Mouse (Mus musculus): ENCODE results near the gene E130311K13Rik. TPM values are rescaled to one million over a fixed set of nuclear protein-coding genes. Genes with fewer than 3 reads are reported as not detected.

E130311K13Rik gene
- polyA plus RNA-seq (2017; shearing (Covaris generic)) = 10 to 100 TPM in 2 of 3 experiments, 1 to 10 TPM in 1; 9.3 to 12.4 (median 11.0) TPM

- ATAC-seq = peak; percentile 96
These were observed at the start of gene E130311K13Rik for GRCm38 (mm10) chr3:63928878-63929859. E130311K13Rik (minus strand) TSS chr3:63929472.

- no peak for ATAC-seq
These were observed 48.6 kb upstream of the E130311K13Rik start for GRCm38 (mm10) chr3:63977895-63978294.

- ATAC-seq = peak; percentile 98
These were observed 47.0 kb upstream of the E130311K13Rik start, which contains the start of gene Gmps for GRCm38 (mm10) chr3:63975955-63976908. Gmps (plus strand) TSS chr3:63976106.

GRCm38 (mm10) chr3:63965929-63966328, 36.7 kb upstream of the E130311K13Rik start:
- ATAC-seq = no peak

- no peak for ATAC-seq
These were observed 35.6 kb upstream of the E130311K13Rik start for GRCm38 (mm10) chr3:63964922-63965249.

- ATAC-seq = peak; percentile 91
These were observed 35.0 kb upstream of the E130311K13Rik start, which contains the start of gene Slc33a1 for GRCm38 (mm10) chr3:63964100-63964921. Slc33a1 (minus strand) TSS chr3:63964768.

- peak; percentile 0 for ATAC-seq
These were observed 34.3 kb upstream of the E130311K13Rik start for GRCm38 (mm10) chr3:63963421-63964099.

- no peak for ATAC-seq
These were observed 20.6 kb upstream of the E130311K13Rik start for GRCm38 (mm10) chr3:63949837-63950236.

GRCm38 (mm10) chr3:63941204-63941850, 12.1 kb upstream of the E130311K13Rik start:
- ATAC-seq = no peak

- no peak for ATAC-seq
These were observed 9.7 kb upstream of the E130311K13Rik start for GRCm38 (mm10) chr3:63938928-63939327.

GRCm38 (mm10) chr3:63919634-63920033, 9.6 kb downstream of the E130311K13Rik start:
- peak; percentile 82 for ATAC-seq

GRCm38 (mm10) chr3:63910301-63910700, 19.0 kb downstream of the E130311K13Rik start:
- ATAC-seq = no peak

GRCm38 (mm10) chr3:63905241-63905640, 24.0 kb downstream of the E130311K13Rik start:
- ATAC-seq = no peak

GRCm38 (mm10) chr3:63904157-63904556, 25.1 kb downstream of the E130311K13Rik start:
- ATAC-seq = no peak

GRCm38 (mm10) chr3:63900021-63900571, 29.2 kb downstream of the E130311K13Rik start:
- ATAC-seq = no peak

- ATAC-seq = no peak
These were observed 30.0 kb downstream of the E130311K13Rik start, which contains the start of gene Plch1 for GRCm38 (mm10) chr3:63899309-63899695. Plch1 (minus strand) TSS chr3:63899472.

- ATAC-seq = peak; percentile 82
These were observed 30.5 kb downstream of the E130311K13Rik start for GRCm38 (mm10) chr3:63898581-63899308.

- ATAC-seq = no peak
These were observed 32.1 kb downstream of the E130311K13Rik start for GRCm38 (mm10) chr3:63897177-63897576.

- ATAC-seq = no peak
These were observed 33.0 kb downstream of the E130311K13Rik start for GRCm38 (mm10) chr3:63896303-63896702.

- no peak for ATAC-seq
These were observed 33.5 kb downstream of the E130311K13Rik start for GRCm38 (mm10) chr3:63895786-63896185.

All from inflammation-experienced regulatory T-cells, adult 6 months (primary cell).